Mouse (Mus musculus): Measurements from ENCODE around the gene Krtap19-9b. TPM values are rescaled to one million over a fixed set of nuclear protein-coding genes. Genes with fewer than 3 reads are reported as not detected.
A peak's percentile ranks its signal among the peaks of the same experiment; 100 is the strongest.

Krtap19-9b gene
- not detected in 2 replicates for polyA plus RNA-seq (2012; rRNA removed)

GRCm38 (mm10) chr16:88932165-88932564, at the start of gene Krtap19-9b:
Gene Krtap19-9b, minus strand, starts transcription at chr16:88932265.
- no peak for DNase-seq (ENCODE audit: extremely low spot score in 1 of 2, low spot score in 1 of 2)

- DNase-seq (ENCODE audit: extremely low spot score in 1 of 2, low spot score in 1 of 2) = no peak
Observed at GRCm38 (mm10) chr16:88962773-88963172, 30.7 kb upstream of the Krtap19-9b start, which contains the start of gene Krtap16-3. Gene Krtap16-3, minus strand, starts transcription at chr16:88962873.

GRCm38 (mm10) chr16:88941106-88941505, 9.0 kb upstream of the Krtap19-9b start:
- DNase-seq (ENCODE audit: extremely low spot score in 1 of 2, low spot score in 1 of 2) = no peak

- DNase-seq (ENCODE audit: extremely low spot score in 1 of 2, low spot score in 1 of 2) = peak in 1 of 2 experiments; percentile 1
Observed at GRCm38 (mm10) chr16:88938252-88938651, 6.2 kb upstream of the Krtap19-9b start.

GRCm38 (mm10) chr16:88896357-88896756, 35.7 kb downstream of the Krtap19-9b start, which contains the start of gene Krtap19-5:
Gene Krtap19-5, minus strand, starts transcription at chr16:88896457.
- no peak for DNase-seq (ENCODE audit: extremely low spot score in 1 of 2, low spot score in 1 of 2)

GRCm38 (mm10) chr16:88886870-88887269, 45.2 kb downstream of the Krtap19-9b start:
- DNase-seq (ENCODE audit: extremely low spot score in 1 of 2, low spot score in 1 of 2) = no peak

GRCm38 (mm10) chr16:88884989-88885388, 47.1 kb downstream of the Krtap19-9b start, which contains the start of gene Krtap19-4:
Gene Krtap19-4, minus strand, starts transcription at chr16:88885089.
- DNase-seq (ENCODE audit: extremely low spot score in 1 of 2, low spot score in 1 of 2) = no peak

Other genes starting within 250 kb of the Krtap19-9b start
- gene 2310061N02Rik, start 224.3 kb downstream of the Krtap19-9b start, polyA plus RNA-seq (2012; rRNA removed) = not detected in 2 replicates
- not detected in 2 replicates for gene Krtap13-1, start 203.4 kb downstream of the Krtap19-9b start, polyA plus RNA-seq (2012; rRNA removed)
- not detected in 2 replicates for gene Krtap13, start 180.6 kb downstream of the Krtap19-9b start, polyA plus RNA-seq (2012; rRNA removed)
- gene 2310034C09Rik, start 173.4 kb downstream of the Krtap19-9b start, polyA plus RNA-seq (2012; rRNA removed) = not detected in 2 replicates
- not detected in 2 replicates for gene 2310057N15Rik, start 158.1 kb downstream of the Krtap19-9b start, polyA plus RNA-seq (2012; rRNA removed)
- not detected in 2 replicates for gene Gm5965, start 154.4 kb downstream of the Krtap19-9b start, polyA plus RNA-seq (2012; rRNA removed)
- not detected in 2 replicates for gene Gm20741, start 120.0 kb downstream of the Krtap19-9b start, polyA plus RNA-seq (2012; rRNA removed)
- gene Krtap15, start 112.0 kb downstream of the Krtap19-9b start, polyA plus RNA-seq (2012; rRNA removed) = not detected in 2 replicates
- gene Krtap14, start 106.1 kb downstream of the Krtap19-9b start, polyA plus RNA-seq (2012; rRNA removed) = not detected in 2 replicates
- not detected in 2 replicates for gene Krtap19-1, start 62.9 kb downstream of the Krtap19-9b start, polyA plus RNA-seq (2012; rRNA removed)
- not detected in 2 replicates for gene Krtap19-2, start 58.0 kb downstream of the Krtap19-9b start, polyA plus RNA-seq (2012; rRNA removed)
- gene Krtap19-3, start 54.2 kb downstream of the Krtap19-9b start, polyA plus RNA-seq (2012; rRNA removed) = not detected in 2 replicates
- not detected in 2 replicates for gene Krtap19-4, start 47.2 kb downstream of the Krtap19-9b start, polyA plus RNA-seq (2012; rRNA removed)
- gene Krtap19-5, start 35.8 kb downstream of the Krtap19-9b start, polyA plus RNA-seq (2012; rRNA removed) = not detected in 2 replicates
- not detected in 2 replicates for gene Krtap16-3, start 30.6 kb upstream of the Krtap19-9b start, polyA plus RNA-seq (2012; rRNA removed)
- not detected in 2 replicates for gene Krtap22-2, start 78.5 kb upstream of the Krtap19-9b start, polyA plus RNA-seq (2012; rRNA removed)
- gene Gm10229, start 83.0 kb upstream of the Krtap19-9b start, polyA plus RNA-seq (2012; rRNA removed) = not detected in 2 replicates
- gene Krtap6-1, start 99.4 kb upstream of the Krtap19-9b start, polyA plus RNA-seq (2012; rRNA removed) = not detected in 2 replicates
- gene Gm10228, start 109.2 kb upstream of the Krtap19-9b start, polyA plus RNA-seq (2012; rRNA removed) = not detected in 2 replicates
- not detected in 2 replicates for gene Krtap6-5, start 115.6 kb upstream of the Krtap19-9b start, polyA plus RNA-seq (2012; rRNA removed)
- not detected in 2 replicates for gene 1110025L11Rik, start 131.7 kb upstream of the Krtap19-9b start, polyA plus RNA-seq (2012; rRNA removed)
- not detected in 2 replicates for gene Krtap6-3, start 151.8 kb upstream of the Krtap19-9b start, polyA plus RNA-seq (2012; rRNA removed)
- not detected in 2 replicates for gene Gm6358, start 208.6 kb upstream of the Krtap19-9b start, polyA plus RNA-seq (2012; rRNA removed)
- not detected in 2 replicates for gene Gm10061, start 218.8 kb upstream of the Krtap19-9b start, polyA plus RNA-seq (2012; rRNA removed)
- gene Gm9789, start 225.7 kb upstream of the Krtap19-9b start, polyA plus RNA-seq (2012; rRNA removed) = not detected in 2 replicates
- not detected in 2 replicates for gene Gm7735, start 237.2 kb upstream of the Krtap19-9b start, polyA plus RNA-seq (2012; rRNA removed)
- gene 1110057P08Rik, start 242.5 kb upstream of the Krtap19-9b start, polyA plus RNA-seq (2012; rRNA removed) = not detected in 2 replicates